Mouse (Mus musculus) ES-E14 (cell line): Measurements from ENCODE around the gene Olfr1395. TPM values are rescaled to one million over a fixed set of nuclear protein-coding genes. Genes with fewer than 3 reads are reported as not detected.

ENCODE experiments used
- DNase-seq: peaks from one replicate; pipeline ENCODE4 v3.0.0-alpha.2; 2013; ENCODE audit warnings: low read depth, low spot score
- H3K27ac ChIP-seq: 2 replicates; pipeline ENCODE4 v1.5.1; 2012; ENCODE audit warnings: low read depth, mild to moderate bottlenecking, low read length, moderate library complexity, mixed read lengths; ENCODE audit not compliant: poor library complexity, insufficient read depth, severe bottlenecking
- H3K36me3 ChIP-seq: 2 replicates; pipeline ENCODE4 v1.6.1; 2012; ENCODE audit warnings: mild to moderate bottlenecking, low read length, moderate library complexity, mixed read lengths; ENCODE audit not compliant: control insufficient read depth, poor library complexity, insufficient read depth, severe bottlenecking
- H3K4me1 ChIP-seq, 2 experiments: fragments of 150-350 bp in 1 of 2; sonication (generic) in 1 of 2; 2 replicates each; pipeline ENCODE4 v1.6.1; 2012; ENCODE audit warnings: low read length in 2 of 2, mild to moderate bottlenecking in 1 of 2, mixed read lengths in 1 of 2; ENCODE audit not compliant: control insufficient read depth in 2 of 2, insufficient read depth in 2 of 2, poor library complexity in 1 of 2
- H3K4me3 ChIP-seq, 2 experiments: fragments of 150-350 bp in 1 of 2; sonication (generic) in 1 of 2; 2 replicates each; pipeline ENCODE4 v1.5.1; 2012; ENCODE audit warnings: low read length in 2 of 2, low read depth in 1 of 2, mild to moderate bottlenecking in 1 of 2, mixed read lengths in 1 of 2; ENCODE audit not compliant: insufficient read depth in 1 of 2, poor library complexity in 1 of 2, severe bottlenecking in 1 of 2
- H3K9ac ChIP-seq: 2 replicates; pipeline ENCODE4 v1.6.1; 2012; ENCODE audit warnings: low read depth, mild to moderate bottlenecking, low read length, mixed read lengths; ENCODE audit not compliant: poor library complexity, insufficient read depth, severe bottlenecking
- H3K9me3 ChIP-seq: fragments of 150-350 bp; sonication (generic); 2 replicates; pipeline ENCODE4 v1.6.1; 2012; ENCODE audit warnings: low read depth, mild to moderate bottlenecking, low read length; ENCODE audit not compliant: control insufficient read depth, insufficient read depth
- CHD2 ChIP-seq: IDR thresholded peaks from 2 replicates; pipeline ENCODE4 v1.6.1; 2014; ENCODE audit warnings: mild to moderate bottlenecking, low read depth, low read length, inconsistent platforms
- HCFC1 ChIP-seq: IDR thresholded peaks from 2 replicates; pipeline ENCODE4 v1.6.1; 2012; ENCODE audit warnings: low read length, inconsistent platforms, borderline replicate concordance; ENCODE audit not compliant: insufficient read depth
- MAFK ChIP-seq: IDR thresholded peaks from 2 replicates; pipeline ENCODE4 v1.6.1; 2014; ENCODE audit warnings: mild to moderate bottlenecking, low read depth, low read length, inconsistent platforms; ENCODE audit not compliant: insufficient read depth
- ZC3H11A ChIP-seq: IDR thresholded peaks from 2 replicates; pipeline ENCODE4 v1.6.1; 2012; ENCODE audit warnings: low read depth, mild to moderate bottlenecking, inconsistent platforms, low read length, borderline replicate concordance
- ZNF384 ChIP-seq: IDR thresholded peaks from 2 replicates; pipeline ENCODE4 v1.6.1; 2012; ENCODE audit warnings: low read depth, low read length, inconsistent platforms
- in situ Hi-C, 2 experiments: fragments of 600-800 bp; cut with MboI; formaldehyde crosslinking; loops; one replicate each; pipeline ENCODE4 v1.15.1; 2025; ENCODE audit warnings: low sequenced_read_pairs in 2 of 2, inconsistent platforms in 1 of 2; ENCODE audit not compliant: unreplicated experiment in 2 of 2
- total RNA-seq: library from RNA; depleted of rRNA; stranded (reverse); fragments of 300-350 nt; gene quantifications from 2 replicates; pipeline ENCODE4 v1.2.3, GENCODE M21; 2012

The Olfr1395 gene
- total RNA-seq, 1 experiment = not detected

DNA sequence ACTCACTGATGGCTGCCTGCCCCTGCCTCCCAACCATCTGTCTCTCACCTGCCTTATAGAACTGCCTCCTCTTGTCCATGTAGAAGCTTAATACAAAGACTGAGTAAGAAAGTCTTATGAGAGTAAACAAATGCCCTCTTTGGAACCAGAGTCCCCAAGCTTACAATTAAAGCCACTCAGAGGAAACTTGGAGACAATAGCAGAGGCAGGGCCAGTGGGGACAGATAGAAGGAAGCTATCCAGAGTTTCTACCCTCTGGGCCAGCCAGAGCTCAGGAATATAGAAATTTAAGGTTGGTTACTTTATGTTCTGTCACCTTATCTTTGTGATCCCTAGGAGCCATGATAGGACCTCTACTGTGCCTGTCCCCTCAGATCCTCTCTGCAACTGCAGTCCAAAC lies 27.3 kb upstream of the Olfr1395 start, which contains the start of gene Olfr1396:
Olfr1396 (minus strand) TSS at position 101 of the 400 bp plus-strand sequence.
- Histone ChIP-seq H3K9ac (no peak within 1 kb of the TSS), H3K27ac (no peak within 1 kb of the TSS), H3K9me3 (no peaks in the 10 kb centered on the region), H3K4me3 (no peak within 1 kb of the TSS), H3K36me3 (no peaks in the 10 kb centered on the region), H3K4me1 (no peaks in the 10 kb centered on the region)
- TF ChIP-seq CHD2 (no peak), ZNF384 (no peak)
- in situ Hi-C loops = loop anchor here in 1 of 2 experiments (10.0 kb wide), 1 partner anchor 240 kb away; the partner anchor contains the start of gene Irgm1
- DNase-seq = no peak

GRCm38 (mm10) chr11:49119635-49120034 lies 22.4 kb upstream of the Olfr1395 start:
- H3K9ac ChIP-seq = no peak overlapping the region
- no peak overlapping the region for H3K27ac ChIP-seq
- no peak overlapping the region for H3K4me3 ChIP-seq
- TF ChIP-seq CHD2 (no peak), MAFK (no peak), ZC3H11A (no peak), HCFC1 (no peak), ZNF384 (no peak)
- DNase-seq = no peak
- H3K4me1 ChIP-seq = no peaks in the 10 kb centered on the region
- in situ Hi-C loops = loop anchor here in 1 of 2 experiments (10.0 kb wide), 1 partner anchor 245 kb away; the partner anchor contains the start of gene Irgm1
- H3K36me3 ChIP-seq = no peaks in the 10 kb centered on the region
- no peaks in the 10 kb centered on the region for H3K9me3 ChIP-seq

- in situ Hi-C loops = no loop called here
Measured at GRCm38 (mm10) chr11:49124169-49124568, 17.9 kb upstream of the Olfr1395 start.

GRCm38 (mm10) chr11:49154077-49154476 lies 12.0 kb downstream of the Olfr1395 start, which contains the start of gene Olfr1394:
Olfr1394 (plus strand) TSS chr11:49154377.
- H3K4me3 ChIP-seq = no peak within 1 kb of the TSS
- H3K9ac ChIP-seq = no peak within 1 kb of the TSS
- TF ChIP-seq MAFK (no peak), HCFC1 (no peak)
- DNase-seq = no peak
- H3K27ac ChIP-seq = no peak within 1 kb of the TSS
- H3K4me1 ChIP-seq = no peaks in the 10 kb centered on the region
- in situ Hi-C loops = no loop called here
- H3K9me3 ChIP-seq = no peaks in the 10 kb centered on the region
- H3K36me3 ChIP-seq = no peaks in the 10 kb centered on the region

More at GRCm38 (mm10) chr11:49124169-49124568, 17.9 kb upstream of the Olfr1395 start:
- Histone ChIP-seq H3K27ac (no peak overlapping the region), H3K4me3 (no peak overlapping the region), H3K4me1 (no peaks in the 10 kb centered on the region), H3K36me3 (no peaks in the 10 kb centered on the region), H3K9ac (no peak overlapping the region), H3K9me3 (no peaks in the 10 kb centered on the region)
- peak; percentile 89 for TF ChIP-seq MAFK
- TF ChIP-seq ZNF384 = no peak
- no peak for TF ChIP-seq CHD2
- DNase-seq = no peak
